Mouse (Mus musculus) testis, adult 2 months (tissue): ENCODE data around the gene Nr1h4. TPM values are rescaled to one million over a fixed set of nuclear protein-coding genes. Genes with fewer than 3 reads are reported as not detected.

Source experiments
- H3K27ac ChIP-seq: fragments of 200-500 bp; 2 replicates; pipeline ENCODE4 v1.5.1; 2012; ENCODE audit warnings: low read depth, low read length; ENCODE audit not compliant: control insufficient read depth, insufficient read depth
- H3K27me3 ChIP-seq: fragments of 200-500 bp; 2 replicates; pipeline ENCODE4 v1.6.1; 2012; ENCODE audit warnings: mild to moderate bottlenecking, low read length, moderate library complexity; ENCODE audit not compliant: control insufficient read depth, insufficient read depth
- H3K36me3 ChIP-seq: fragments of 200-500 bp; 2 replicates; pipeline ENCODE4 v1.6.1; 2012; ENCODE audit warnings: mild to moderate bottlenecking, low read length; ENCODE audit not compliant: control insufficient read depth, insufficient read depth
- H3K4me1 ChIP-seq: fragments of 200-500 bp; 2 replicates; pipeline ENCODE4 v1.6.1; 2012; ENCODE audit warnings: low read length; ENCODE audit not compliant: control insufficient read depth, insufficient read depth
- H3K4me3 ChIP-seq: fragments of 200-500 bp; 2 replicates; pipeline ENCODE4 v1.5.1; 2012; ENCODE audit warnings: low read depth, mild to moderate bottlenecking, low read length, moderate library complexity, mixed read lengths; ENCODE audit not compliant: control insufficient read depth
- CTCF ChIP-seq: fragments of 200-500 bp; IDR thresholded peaks from 2 replicates; pipeline ENCODE4 v1.5.1; 2012; ENCODE audit warnings: low read depth, mild to moderate bottlenecking, inconsistent platforms, low read length, moderate library complexity; ENCODE audit not compliant: control insufficient read depth, insufficient read depth, insufficient replicate concordance
- POLR2A ChIP-seq: fragments of 200-500 bp; IDR thresholded peaks from 2 replicates; pipeline ENCODE4 v1.6.1; 2012; ENCODE audit warnings: low read depth, mild to moderate bottlenecking, inconsistent platforms, low read length, moderate library complexity; ENCODE audit not compliant: control insufficient read depth
- polyA plus RNA-seq: library from polyadenylated mRNA; depleted of rRNA; stranded (reverse); fragments of >200 nt; gene quantifications from 2 replicates; pipeline ENCODE4 v1.2.3, GENCODE M21; 2012

The Nr1h4 gene
- polyA plus RNA-seq, 1 experiment = 0.26 TPM

GRCm38 (mm10) chr10:89481638-89482037 is 51.7 kb downstream of the Nr1h4 start:
- Histone ChIP-seq H3K27me3 (no peaks in the 10 kb centered on the region), H3K36me3 (no peaks in the 10 kb centered on the region), H3K4me3 (no peak overlapping the region), H3K27ac (no peak overlapping the region), H3K4me1 (no peaks in the 10 kb centered on the region)
- TF ChIP-seq CTCF (no peak), POLR2A (no peak)

- Histone ChIP-seq H3K27me3 (no peaks in the 10 kb centered on the region), H3K4me3 (no peak overlapping the region), H3K36me3 (no peaks in the 10 kb centered on the region), H3K27ac (no peak overlapping the region), H3K4me1 (no peaks in the 10 kb centered on the region)
- TF ChIP-seq POLR2A (no peak), CTCF (no peak)
Observed at GRCm38 (mm10) chr10:89478766-89479165, 54.6 kb downstream of the Nr1h4 start.

DNA sequence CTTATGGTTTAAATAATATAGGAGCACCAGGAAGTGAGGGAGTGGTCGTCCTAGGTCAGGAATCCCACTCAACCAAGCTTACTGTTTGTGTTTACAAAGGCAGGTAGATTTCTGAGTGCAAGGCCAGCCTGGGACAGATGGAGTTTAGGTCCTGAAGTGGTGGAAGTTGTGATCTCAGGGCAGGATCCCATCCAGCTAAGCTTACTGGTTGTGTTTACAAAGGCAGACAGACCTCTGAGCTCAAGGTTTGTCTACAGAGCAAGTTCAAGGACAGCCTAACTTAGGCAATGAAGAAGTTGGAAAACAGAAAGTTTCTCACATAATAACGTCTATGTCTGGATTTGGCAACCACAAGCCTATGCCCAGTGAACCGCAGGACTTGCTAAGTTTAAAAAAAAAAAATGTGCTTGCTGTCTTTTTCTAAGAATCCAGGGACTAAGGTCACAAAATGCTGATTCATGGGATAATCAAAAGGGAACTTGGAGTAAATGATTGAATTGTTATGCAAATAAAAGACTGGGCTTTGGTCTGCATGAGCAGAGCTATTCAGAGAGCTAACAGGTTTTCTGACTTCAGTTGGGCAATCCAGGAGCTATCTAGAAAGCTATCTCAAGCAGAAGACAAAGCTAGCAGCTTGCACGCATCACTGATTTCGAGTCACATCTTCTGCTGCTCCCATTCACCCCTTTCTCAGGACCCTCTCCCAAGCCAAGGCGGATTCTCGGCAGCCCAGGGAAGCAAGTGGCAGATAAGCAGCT is 62.6 kb downstream of the Nr1h4 start:
- TF ChIP-seq POLR2A (no peak), CTCF (no peak)
- Histone ChIP-seq H3K36me3 (no peaks in the 10 kb centered on the region), H3K4me1 (no peaks in the 10 kb centered on the region), H3K4me3 (no peak overlapping the region), H3K27ac (no peak overlapping the region), H3K27me3 (no peaks in the 10 kb centered on the region)

GRCm38 (mm10) chr10:89464760-89465405 is 68.5 kb downstream of the Nr1h4 start:
- H3K36me3 ChIP-seq = no peaks in the 10 kb centered on the region
- no peak for TF ChIP-seq POLR2A
- no peak for TF ChIP-seq CTCF
- no peak overlapping the region for H3K27ac ChIP-seq
- H3K4me3 ChIP-seq = no peak overlapping the region
- no peaks in the 10 kb centered on the region for H3K4me1 ChIP-seq
- no peaks in the 10 kb centered on the region for H3K27me3 ChIP-seq

DNA sequence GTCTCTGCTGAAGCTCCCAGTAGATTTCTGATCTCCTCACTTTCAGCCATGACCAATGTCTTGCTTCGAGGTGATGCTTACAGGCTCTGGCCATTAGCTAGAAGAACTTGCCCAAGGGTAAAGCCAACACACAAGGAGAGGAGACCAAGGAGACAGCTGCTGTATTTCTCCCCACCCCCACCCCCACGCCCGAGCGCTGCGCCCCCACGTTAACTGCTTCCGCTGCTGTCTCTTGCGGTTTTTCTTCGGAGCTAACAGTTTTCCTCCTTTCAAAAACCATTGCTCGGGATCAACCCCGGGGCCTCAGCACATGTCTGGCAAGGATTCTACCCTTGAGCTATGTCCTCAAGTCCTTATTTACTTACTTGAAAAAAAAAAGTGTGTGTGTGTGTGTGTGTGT is 70.5 kb downstream of the Nr1h4 start:
- H3K27ac ChIP-seq = no peak overlapping the region
- no peaks in the 10 kb centered on the region for H3K27me3 ChIP-seq
- TF ChIP-seq CTCF (no peak), POLR2A (no peak)
- H3K4me3 ChIP-seq = no peak overlapping the region
- no peaks in the 10 kb centered on the region for H3K36me3 ChIP-seq
- H3K4me1 ChIP-seq = no peaks in the 10 kb centered on the region

GRCm38 (mm10) chr10:89461856-89462507 is 71.4 kb downstream of the Nr1h4 start:
- H3K4me3 ChIP-seq = no peak overlapping the region

DNA sequence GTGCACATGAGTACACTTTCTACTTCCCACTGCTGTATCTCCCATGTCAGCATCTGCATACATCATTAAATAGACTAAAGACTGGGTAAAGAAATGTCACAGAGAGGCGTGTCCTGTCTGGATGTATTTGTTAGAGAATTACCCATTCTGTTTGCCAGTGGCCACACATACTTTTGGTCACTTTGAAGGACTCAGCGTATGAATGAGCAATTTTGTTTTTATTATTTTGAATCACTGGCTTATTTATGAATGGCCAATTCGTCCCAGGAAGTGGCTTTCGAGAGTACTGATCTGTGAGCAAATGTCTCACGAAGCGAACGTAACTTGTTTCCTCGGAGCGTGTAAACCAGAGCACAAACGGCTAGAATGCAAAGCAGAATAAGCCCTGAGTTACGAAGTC is 72.4 kb downstream of the Nr1h4 start:
- Histone ChIP-seq H3K27me3 (no peaks in the 10 kb centered on the region), H3K4me1 (no peaks in the 10 kb centered on the region), H3K4me3 (no peak overlapping the region), H3K27ac (no peak overlapping the region), H3K36me3 (no peaks in the 10 kb centered on the region)
- TF ChIP-seq POLR2A (no peak), CTCF (no peak)

More at GRCm38 (mm10) chr10:89461856-89462507, 71.4 kb downstream of the Nr1h4 start:
- H3K4me1 ChIP-seq = no peaks in the 10 kb centered on the region
- TF ChIP-seq POLR2A = no peak
- no peak; the same call in 1 of the 2 replicates for TF ChIP-seq CTCF
- no peaks in the 10 kb centered on the region for H3K36me3 ChIP-seq
- H3K27me3 ChIP-seq = no peaks in the 10 kb centered on the region
- no peak overlapping the region for H3K27ac ChIP-seq
